Mouse (Mus musculus): ENCODE data around the gene Herc4. TPM values are rescaled to one million over a fixed set of nuclear protein-coding genes. Genes with fewer than 3 reads are reported as not detected.

Herc4 gene
- polyA plus RNA-seq (2012; rRNA removed) = 15.4 and 17.6 TPM in 2 replicates

- DNase-seq (ENCODE audit: low read depth) = no peak
Observed at GRCm38 (mm10) chr10:63243493-63244054, at the start of gene Herc4. TSS of gene Herc4 (plus strand) at chr10:63243810.

DNA sequence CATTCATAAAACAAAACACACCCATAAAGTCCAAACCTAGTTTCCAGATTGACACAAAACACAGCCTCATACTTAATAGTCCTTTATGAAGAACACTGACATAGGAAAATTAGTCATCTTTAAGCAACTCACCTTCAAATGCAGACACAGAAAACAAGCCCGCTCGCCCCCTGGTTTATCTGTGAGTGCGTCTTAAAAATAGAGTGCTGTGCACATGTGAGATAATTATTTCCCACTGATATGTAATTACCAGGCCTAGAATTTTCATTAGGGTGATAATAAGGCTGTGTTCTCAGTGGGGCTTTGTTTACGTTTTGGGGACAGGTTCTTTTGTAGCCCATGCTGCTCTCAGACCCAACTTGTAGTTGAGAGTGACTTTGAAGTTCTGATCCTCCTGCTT, 44.6 kb upstream of the Herc4 start:
- DNase-seq (ENCODE audit: low read depth) = no peak

- DNase-seq (ENCODE audit: low read depth) = no peak
Observed at GRCm38 (mm10) chr10:63201534-63201933, 42.1 kb upstream of the Herc4 start.

GRCm38 (mm10) chr10:63203002-63203401, 40.6 kb upstream of the Herc4 start:
- no peak for DNase-seq (ENCODE audit: low read depth)

GRCm38 (mm10) chr10:63203728-63204127, 39.9 kb upstream of the Herc4 start, which contains the start of gene Mypn:
TSS of gene Mypn (minus strand) at chr10:63203952.
- DNase-seq (ENCODE audit: low read depth) = no peak

GRCm38 (mm10) chr10:63208871-63209270, 34.7 kb upstream of the Herc4 start:
- DNase-seq (ENCODE audit: low read depth) = no peak

- no peak for DNase-seq (ENCODE audit: low read depth)
Observed at GRCm38 (mm10) chr10:63221081-63221783, 22.4 kb upstream of the Herc4 start.

GRCm38 (mm10) chr10:63224341-63224740, 19.3 kb upstream of the Herc4 start:
- DNase-seq (ENCODE audit: low read depth) = no peak

- no peak for DNase-seq (ENCODE audit: low read depth)
Observed at GRCm38 (mm10) chr10:63230266-63230665, 13.3 kb upstream of the Herc4 start.

DNA sequence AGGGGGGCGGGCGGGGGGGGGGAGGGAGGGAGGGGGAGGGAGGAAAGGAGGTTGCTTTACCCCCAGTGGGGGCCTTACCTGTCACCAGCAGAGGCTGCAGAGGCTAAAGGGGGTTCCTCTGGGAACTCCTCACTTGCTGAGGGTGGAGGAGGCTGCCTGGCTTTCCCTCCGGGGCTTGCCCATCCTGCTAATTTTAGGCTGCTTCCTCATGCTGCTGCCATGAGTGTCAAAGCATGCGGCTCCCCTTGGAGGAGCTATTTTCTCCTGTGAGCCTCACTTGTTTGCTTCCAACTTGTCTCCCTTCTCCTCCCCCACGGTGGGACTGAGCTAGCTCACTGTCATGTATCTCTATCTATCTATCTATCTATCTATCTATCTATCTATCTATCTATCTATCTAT, 12.8 kb upstream of the Herc4 start:
- no peak for DNase-seq (ENCODE audit: low read depth)

DNA sequence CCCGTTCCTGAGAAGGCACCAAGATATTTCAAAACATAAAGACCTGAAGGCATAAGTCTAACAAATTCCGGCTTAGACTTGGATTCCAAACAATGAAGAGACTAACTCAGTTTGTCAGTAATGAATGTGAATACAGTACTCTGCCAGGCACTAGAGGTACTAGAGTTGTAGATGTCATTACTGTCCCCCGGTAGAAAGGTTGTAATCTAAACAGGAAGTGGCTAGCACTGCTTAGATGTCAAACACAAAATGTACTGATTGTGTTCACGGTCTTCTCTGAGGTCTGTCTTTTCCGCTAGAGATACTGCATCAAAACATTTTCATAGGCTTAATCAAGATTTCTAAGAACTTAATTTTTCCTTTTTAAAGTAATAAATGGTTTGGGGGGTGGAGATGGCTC, 12.0 kb upstream of the Herc4 start:
- no peak for DNase-seq (ENCODE audit: low read depth)

DNA sequence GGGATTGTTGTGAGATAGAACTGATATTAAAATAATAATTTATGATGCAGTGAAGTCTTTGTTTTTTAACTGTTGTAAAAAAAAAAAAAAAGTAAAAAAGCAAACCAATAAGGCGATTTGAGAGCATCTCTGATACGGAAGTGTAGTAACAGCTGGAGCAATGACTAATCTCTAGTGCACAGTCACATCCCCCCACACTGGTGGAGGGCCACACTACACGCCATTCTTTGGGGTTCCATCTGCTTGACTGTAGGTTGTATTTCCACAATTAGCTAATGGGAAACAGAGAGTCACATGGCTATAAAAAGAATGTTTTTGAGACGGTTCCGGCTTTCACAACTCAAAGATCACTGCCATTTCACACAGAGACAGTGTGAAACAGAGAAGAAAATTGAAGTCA, 9.5 kb upstream of the Herc4 start:
- no peak for DNase-seq (ENCODE audit: low read depth)

- no peak for DNase-seq (ENCODE audit: low read depth)
Observed at GRCm38 (mm10) chr10:63235889-63236288, 7.7 kb upstream of the Herc4 start.

DNA sequence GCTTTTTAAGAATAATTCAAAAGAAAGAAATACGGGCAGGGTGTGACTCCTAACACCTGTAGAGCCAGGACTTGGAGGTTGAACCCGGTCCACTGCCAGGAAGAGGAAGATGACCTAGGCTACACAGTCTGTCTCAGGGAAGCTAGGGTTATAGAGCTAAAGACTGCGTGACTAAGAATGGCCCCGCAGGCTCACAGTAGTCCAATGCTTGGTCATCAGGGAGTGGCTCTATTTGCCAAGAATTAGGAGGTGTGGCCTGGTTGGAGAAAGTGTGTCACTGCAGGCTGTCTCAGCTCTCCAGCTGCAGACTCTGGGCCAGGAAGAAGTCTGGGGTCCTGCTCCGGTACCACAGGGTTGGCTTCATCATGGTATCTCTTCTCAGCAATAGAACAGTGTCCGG, 6.9 kb upstream of the Herc4 start:
- no peak for DNase-seq (ENCODE audit: low read depth)

DNA sequence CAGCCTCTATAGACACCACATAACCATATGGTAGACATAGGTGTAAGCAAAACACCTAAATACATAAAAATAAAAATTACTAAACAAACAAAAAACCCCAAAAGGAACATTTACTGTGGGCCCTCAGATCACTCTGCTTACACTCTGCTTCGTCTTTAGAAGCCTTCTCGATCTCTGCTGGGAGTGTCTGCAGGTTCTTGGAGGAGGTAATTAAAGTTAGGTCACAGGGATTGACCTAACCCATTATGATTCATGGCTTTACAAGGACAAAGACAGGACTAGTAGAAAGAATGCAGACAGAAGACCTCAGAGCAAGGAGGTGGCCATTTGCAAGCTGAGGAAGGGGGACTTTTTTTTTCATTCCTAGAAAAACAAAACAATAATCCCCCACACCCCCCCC, 6.4 kb upstream of the Herc4 start:
- DNase-seq (ENCODE audit: low read depth) = no peak

GRCm38 (mm10) chr10:63238090-63238489, 5.5 kb upstream of the Herc4 start:
- no peak for DNase-seq (ENCODE audit: low read depth)

DNA sequence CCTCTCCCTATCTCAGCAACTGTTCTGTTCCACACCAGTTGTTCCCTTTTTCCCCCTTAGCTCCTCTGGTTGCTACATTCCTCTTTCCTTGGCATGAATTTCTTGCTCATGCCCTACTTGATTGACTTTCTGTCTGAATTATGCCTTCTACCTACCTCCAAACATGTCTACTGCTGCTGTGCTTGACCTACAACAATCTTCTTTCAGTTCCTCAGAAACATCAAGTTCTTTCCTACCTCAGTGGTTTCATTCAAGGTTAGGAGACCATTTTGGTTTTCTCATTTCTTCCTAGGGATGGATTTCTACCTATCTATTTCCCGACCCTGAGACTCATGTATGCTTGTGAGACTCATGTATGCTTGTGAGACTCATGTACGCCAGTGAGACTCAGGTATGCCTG, 3.8 kb upstream of the Herc4 start:
- DNase-seq (ENCODE audit: low read depth) = no peak

- no peak for DNase-seq (ENCODE audit: low read depth)
Observed at GRCm38 (mm10) chr10:63240868-63241271, 2.7 kb upstream of the Herc4 start.

- DNase-seq (ENCODE audit: low read depth) = no peak
Observed at GRCm38 (mm10) chr10:63242798-63243435, 693 bp upstream of the Herc4 start.

DNA sequence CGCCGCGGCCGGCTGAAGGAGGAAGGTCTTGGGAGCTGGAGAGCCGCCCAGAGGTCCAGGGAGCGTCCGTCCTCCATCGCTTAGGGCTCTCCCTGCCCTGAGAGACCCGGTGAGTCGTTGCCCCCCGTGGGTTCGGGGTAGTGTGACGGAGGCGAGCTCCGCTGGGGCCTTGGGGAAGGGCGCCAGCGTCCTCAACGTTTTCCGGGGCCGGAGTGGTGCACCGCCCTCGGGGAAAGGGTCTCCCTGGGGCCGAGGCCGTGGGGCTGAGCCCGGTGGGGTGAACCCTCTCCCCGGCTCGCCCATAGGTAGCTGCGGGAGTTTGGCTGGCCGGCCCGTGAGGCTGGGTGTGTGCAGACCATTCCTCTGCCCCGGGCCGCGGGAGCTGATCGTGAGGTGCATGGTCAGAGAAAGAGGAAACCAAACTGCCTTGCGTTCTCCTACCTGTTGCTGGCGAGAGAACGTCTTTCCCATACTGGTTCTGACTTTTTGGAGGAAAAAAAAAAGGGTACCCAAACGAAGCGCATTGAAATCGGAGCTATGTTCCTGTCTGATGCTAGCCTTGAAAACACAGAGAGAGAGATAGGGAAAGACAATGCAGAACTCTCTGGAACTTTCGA, 553 bp downstream of the Herc4 start:
- DNase-seq (ENCODE audit: low read depth) = no peak

DNA sequence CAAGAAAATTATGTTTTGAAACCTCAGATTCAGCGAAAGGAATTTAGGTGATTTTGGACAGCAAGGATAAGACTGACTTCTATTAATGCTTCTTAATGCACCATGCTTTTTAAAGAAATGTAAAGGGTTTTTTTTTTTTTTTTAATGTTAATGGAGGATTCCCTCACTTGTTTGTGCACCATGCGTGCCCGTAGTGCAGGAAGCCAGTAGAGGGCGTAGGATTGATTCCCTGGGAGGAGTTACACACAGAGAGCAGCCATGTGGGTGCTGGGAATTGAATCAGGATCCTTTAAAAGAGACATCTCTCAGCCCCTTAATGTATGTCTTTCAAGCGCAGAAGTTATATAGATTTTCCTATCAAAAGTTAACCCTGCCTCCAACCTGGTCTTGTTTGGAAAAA, 1.1 kb downstream of the Herc4 start:
- DNase-seq (ENCODE audit: low read depth) = no peak

DNA sequence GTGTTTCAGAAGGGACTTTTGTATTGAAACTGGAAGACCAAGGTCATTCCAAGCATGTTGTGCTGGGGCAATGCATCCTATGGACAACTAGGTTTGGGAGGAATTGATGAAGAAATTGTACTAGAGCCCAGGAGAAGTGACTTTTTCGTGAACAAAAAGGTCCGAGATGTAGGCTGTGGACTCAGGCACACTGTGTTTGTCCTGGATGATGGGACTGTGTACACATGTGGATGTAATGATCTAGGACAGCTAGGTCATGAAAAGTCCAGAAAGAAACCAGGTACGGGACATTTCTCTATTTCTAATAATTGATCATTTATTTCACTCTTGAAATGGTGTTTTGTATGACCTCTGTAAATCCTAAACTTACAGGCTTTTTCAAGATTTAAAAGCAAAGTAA, 2.2 kb downstream of the Herc4 start:
- no peak for DNase-seq (ENCODE audit: low read depth)

DNA sequence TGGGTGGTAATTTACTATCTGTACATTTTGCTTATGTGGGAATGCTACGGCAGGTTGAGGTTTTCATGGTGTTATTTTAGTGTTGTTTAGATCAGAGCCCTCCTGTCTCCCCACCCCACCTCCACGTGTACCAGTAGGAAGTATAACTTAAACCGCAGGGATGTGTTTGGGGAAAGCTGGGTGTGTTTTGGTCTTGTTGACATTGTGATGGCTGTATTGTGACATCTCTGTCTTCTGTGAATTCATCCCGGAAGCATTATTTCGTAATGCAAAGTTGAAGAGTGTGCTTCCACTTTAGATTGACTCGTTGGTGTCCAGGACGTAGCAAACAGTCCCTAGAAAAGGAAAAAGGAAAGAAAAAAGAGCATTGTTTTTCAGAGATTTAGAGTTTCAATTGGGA, 3.8 kb downstream of the Herc4 start:
- no peak for DNase-seq (ENCODE audit: low read depth)
